Mouse (Mus musculus) right cerebral cortex, postnatal 36 days (tissue): ENCODE data around the gene Prkcb.
"Not testable (repeated sequence)": the region's sequence is repeated elsewhere in the genome, so short reads cannot be mapped to it uniquely, and the experiment has no call there.

Source experiments
- DNase-seq, 2 experiments: peaks; one replicate each; pipeline ENCODE4 v3.0.0; 2022; ENCODE audit warnings: low spot score in 2 of 2, mixed read lengths in 1 of 2

Prkcb gene

GRCm38 (mm10) chr7:122288605-122289242 is at the start of gene Prkcb:
Gene Prkcb (plus strand): TSS chr7:122288751.
- DNase-seq, result peak; percentile 85 to 86

GRCm38 (mm10) chr7:122238939-122239338 is 49.6 kb upstream of the Prkcb start:
- DNase-seq, result no peak

DNA sequence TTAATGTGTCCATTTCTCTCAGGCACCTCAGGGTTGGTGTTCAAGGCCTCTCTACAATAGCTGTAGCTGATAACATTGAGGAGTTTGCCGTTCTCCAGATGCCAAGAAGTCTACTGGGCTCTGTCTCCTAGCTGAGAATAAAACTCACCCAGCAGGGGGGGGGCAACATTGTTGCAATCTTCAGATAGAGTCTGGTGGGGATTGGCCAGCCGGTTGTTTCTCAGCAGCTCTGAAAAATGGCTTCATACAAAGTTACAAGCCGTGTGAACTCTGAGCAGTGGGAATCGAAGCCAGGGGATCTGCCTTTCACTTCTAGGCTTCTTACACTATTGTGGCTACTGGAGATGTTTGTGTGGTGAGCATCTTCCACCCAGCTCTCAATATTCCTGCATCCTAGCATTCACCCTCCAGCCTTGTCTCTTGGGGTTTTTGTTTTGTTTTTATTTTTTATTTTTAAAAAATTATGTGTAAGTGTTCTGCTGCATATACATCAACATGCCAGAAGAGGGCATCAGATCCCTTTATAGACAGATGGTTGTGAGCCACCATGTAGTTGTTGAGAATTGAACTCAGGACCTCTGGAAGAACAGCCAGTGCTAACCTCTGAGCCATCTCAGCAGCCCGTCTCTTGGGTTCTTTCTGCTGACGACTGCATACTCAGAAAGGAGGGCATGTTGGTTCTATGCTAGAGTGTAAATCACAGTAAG is 48.0 kb upstream of the Prkcb start:
- DNase-seq, result no peak

- DNase-seq, result peak in 1 of 2 experiments; percentile 21
Measured at GRCm38 (mm10) chr7:122242260-122242659, 46.3 kb upstream of the Prkcb start.

- DNase-seq, result not testable (repeated sequence)
Measured at GRCm38 (mm10) chr7:122242744-122243143, 45.8 kb upstream of the Prkcb start.

DNA sequence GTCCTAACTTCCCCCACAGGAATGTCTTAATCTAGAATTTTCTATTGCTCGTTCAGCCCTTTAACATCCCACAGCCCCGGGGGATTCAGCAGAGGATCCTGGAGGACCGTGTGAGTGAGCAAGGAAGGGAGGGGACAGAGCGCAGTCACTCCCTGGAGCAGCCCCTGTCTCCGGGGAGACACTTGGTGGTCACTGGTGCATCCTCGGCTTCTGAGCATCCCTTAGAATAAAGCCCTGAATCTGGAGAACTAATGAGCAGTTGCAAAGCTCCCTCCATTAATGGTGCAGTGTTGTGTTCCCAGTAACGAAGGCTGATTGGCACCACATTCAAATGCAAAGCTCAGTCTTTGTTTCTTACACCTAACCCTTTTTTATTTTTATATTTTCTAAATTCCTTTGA is 44.4 kb upstream of the Prkcb start:
- no peak for DNase-seq

DNA sequence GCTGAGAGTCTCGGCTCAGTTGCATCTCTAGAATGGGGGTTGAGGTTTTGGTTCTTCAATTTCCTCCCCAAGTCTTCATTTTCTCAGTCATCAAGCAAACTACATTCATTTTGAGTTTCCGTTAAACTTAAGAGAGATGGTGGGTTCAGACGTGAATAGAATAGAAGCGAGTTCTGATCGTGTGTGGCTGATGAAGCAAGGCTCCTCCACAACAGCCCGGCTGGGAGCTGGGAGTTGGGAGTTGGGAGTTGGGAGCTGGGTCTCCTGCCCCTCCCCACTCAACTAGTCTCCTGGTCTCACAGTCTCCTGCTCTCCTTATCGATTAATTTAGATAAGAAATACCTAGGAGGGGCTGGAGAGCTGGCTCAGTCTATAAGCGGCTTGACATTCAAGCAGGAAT is 44.0 kb upstream of the Prkcb start:
- no peak for DNase-seq

- DNase-seq, result no peak
Measured at GRCm38 (mm10) chr7:122245976-122246375, 42.6 kb upstream of the Prkcb start.

DNA sequence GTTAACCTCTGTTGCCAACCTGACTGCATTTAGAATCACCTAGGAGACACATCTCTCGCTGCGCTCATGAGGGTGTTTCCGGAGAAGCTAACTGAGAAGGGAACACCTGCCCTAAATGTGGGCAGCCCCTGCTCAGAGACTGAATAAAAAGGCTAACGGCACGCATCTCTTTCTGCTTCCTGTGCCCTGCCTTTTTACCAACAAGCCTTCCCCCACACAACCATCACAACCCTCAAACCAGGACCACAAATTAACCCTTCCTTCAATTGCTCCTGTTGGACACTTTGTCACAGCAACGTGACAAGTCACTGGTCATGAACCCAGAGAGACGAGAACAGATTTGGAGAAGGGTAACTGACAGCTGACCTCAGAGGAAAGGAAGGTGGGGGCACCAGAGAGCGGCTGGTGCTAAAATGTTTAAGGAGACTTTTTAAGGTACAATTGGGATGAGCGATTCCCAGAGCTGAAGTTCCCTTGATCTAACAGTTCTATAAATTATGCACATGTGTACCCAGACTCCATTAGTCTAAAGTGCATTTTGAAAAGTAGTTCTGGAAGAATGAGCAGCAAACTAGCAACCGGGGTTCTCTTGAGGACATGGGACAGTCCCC is 41.2 kb upstream of the Prkcb start:
- DNase-seq, result no peak

DNA sequence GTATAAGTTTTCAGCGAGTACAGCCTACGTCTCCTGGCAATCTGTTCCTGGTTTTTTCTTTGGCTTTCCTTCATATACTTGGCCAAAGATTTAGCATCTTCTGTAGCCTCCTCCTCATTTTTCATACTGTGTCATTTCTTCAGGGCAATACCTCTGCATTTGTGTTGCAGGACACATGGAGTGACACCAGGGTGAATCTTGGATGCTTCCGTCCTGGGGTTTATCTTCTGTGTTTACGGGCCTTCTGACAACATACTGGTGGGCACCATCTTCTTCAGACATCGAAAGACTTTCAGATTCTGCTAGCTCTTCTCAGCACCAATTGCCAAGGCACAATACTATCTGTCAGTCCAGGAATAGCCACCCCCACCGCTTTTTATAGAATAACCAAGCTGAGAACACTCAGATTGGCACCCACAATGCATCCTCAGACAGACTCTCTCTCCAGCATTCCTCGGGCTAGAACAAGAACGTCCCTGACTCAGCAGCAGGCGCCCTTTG is 39.2 kb upstream of the Prkcb start:
- peak; percentile 43 to 58 for DNase-seq

- DNase-seq, result peak; percentile 59 to 73
Measured at GRCm38 (mm10) chr7:122251197-122252011, 37.1 kb upstream of the Prkcb start.

DNA sequence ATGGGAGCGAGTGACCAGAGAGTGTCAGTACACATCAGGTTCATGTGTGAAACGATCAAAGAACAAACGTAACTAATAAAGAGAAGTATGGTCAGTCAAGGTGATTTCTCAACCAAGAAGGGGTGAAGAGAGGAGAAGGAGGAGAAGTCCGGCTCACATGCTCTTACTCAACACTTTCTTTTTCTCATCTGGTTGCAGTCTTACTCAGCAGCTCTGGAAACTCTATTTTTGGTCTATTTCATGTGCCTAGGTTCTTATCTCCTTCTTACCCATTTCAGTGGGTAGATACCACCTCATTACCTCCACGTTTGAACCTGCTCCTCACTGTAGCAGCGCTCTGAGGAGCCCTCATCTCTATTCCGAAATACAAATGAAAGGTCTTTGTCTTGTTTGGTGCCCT is 31.8 kb upstream of the Prkcb start:
- no peak for DNase-seq

GRCm38 (mm10) chr7:122258521-122258920 is 30.0 kb upstream of the Prkcb start:
- DNase-seq, result no peak

DNA sequence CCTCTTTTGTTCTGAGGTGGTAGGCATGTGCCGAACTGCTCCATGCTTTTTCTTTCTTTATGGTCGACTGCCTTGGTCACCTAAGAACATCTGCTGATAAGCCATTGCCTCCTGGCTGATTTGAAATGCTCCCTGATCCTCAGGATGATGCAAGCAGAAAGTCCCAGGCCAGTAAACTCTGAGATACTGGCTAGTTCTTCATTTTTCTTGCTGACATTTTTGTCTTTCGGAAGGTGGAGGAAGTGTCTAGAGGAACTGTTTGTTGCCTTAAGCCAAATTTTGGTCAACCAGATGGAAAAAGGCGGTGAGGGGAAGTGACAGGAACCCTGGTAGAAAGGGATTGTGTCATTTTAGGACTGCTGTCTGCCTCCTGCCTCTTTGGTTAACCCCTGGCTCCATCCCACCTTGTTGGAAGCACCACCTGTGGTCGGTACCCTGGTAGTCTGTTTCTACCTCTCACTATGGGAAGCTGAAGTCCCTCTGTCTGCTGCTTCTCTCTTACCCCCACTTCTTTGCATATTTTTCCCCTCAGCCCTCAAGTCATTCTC is 28.4 kb upstream of the Prkcb start:
- no peak for DNase-seq

DNA sequence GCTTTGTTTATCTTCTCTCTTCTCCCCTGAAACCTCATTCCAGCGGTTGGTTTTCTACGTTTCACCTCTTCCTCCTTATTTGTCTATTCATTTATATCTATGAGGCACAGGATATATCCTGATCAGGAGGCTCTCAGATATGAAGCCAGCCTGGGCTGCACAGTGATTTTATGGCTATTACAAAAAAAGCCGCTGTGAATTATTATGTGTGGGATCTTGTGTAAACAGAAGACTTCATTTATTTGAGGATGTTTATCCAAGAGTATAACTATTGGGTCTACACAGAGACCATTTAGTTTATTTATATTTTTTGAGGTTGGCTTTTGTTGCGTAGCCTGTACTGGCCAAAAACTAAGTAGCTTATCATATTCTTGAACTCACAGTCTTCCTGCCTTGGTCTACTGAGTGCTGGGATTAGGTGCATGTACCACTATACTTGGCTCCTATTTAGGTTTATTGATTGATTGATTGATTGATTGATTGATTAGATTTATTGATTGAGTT is 19.5 kb upstream of the Prkcb start:
- DNase-seq, result no peak

DNA sequence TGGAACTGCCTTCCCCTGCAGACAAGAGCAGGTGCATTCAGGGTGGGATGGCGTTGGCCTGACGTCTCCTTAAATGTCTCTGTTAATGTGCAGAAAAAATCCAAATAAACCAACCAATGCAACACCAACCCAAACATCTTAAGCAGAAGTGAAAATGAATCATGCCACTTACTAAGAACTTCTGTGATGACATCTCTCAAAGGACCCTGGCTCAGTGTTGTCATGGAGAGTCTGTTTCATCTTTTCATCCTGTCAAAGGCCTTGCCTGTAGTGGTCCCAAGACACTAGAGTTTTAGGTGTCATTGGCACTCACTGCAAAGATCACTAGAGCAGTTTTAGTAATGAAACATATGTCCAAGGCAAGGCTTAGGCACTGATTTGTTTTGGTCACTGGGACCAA is 16.2 kb upstream of the Prkcb start:
- DNase-seq, result no peak

- DNase-seq, result no peak
Measured at GRCm38 (mm10) chr7:122279580-122279979, 9.0 kb upstream of the Prkcb start.

DNA sequence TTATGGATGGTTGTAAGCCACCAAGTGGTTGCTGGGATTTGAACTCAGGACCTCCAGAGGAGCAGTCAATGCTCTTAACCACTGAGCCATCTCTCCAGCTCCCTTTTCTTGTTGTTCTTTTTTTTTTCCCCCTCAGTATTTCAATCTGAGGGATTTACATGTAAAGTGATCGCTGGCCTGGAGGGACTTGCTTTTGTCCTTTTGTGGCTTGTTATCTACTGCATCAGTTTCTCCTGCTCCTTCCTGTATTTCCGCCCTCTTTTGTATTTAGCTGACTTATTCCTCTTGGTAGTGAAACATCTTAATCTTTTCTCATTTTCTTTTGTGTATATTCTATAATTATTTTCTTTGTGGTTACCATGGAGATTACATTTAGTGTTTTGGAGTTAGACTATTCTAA is 8.2 kb upstream of the Prkcb start:
- no peak for DNase-seq

- no peak for DNase-seq
Measured at GRCm38 (mm10) chr7:122282584-122282983, 6.0 kb upstream of the Prkcb start.

- no peak for DNase-seq
Measured at GRCm38 (mm10) chr7:122287217-122287616, 1.3 kb upstream of the Prkcb start.
